Mouse (Mus musculus) erythroblast, embryonic 14.5 days (primary cell): ENCODE data around the gene Nell1. TPM values are rescaled to one million over a fixed set of nuclear protein-coding genes. Genes with fewer than 3 reads are reported as not detected.

ENCODE experiments used
- H3K27me3 ChIP-seq: 2 replicates; pipeline ENCODE4 v1.6.1; 2012; ENCODE audit warnings: inconsistent platforms; ENCODE audit not compliant: control insufficient read depth
- H3K36me3 ChIP-seq: 2 replicates; pipeline ENCODE4 v1.6.1; 2012; ENCODE audit warnings: mild to moderate bottlenecking, inconsistent platforms; ENCODE audit not compliant: control insufficient read depth
- H3K4me1 ChIP-seq: 2 replicates; pipeline ENCODE4 v1.6.1; 2012; ENCODE audit warnings: inconsistent platforms; ENCODE audit not compliant: control insufficient read depth
- H3K4me3 ChIP-seq: replicated peaks from 2 replicates; pipeline ENCODE3; 2012; ENCODE audit warnings: moderate library complexity, mild to moderate bottlenecking, inconsistent platforms
- H3K9me3 ChIP-seq: 2 replicates; pipeline ENCODE4 v1.6.1; 2012; ENCODE audit warnings: low read length, inconsistent platforms, mixed read lengths; ENCODE audit not compliant: control insufficient read depth
- GATA1 ChIP-seq: IDR thresholded peaks from 2 replicates; pipeline ENCODE4 v1.6.1; 2012; ENCODE audit warnings: low read length, inconsistent platforms, mixed read lengths
- TAL1 ChIP-seq: IDR thresholded peaks from 3 replicates; pipeline ENCODE4 v1.6.1; 2012; ENCODE audit warnings: low read length, inconsistent platforms, mixed read lengths
- polyA plus RNA-seq: library from polyadenylated mRNA; stranded (reverse); fragments of >175 nt; gene quantifications from 2 replicates; pipeline ENCODE4 v1.2.3, GENCODE M21; 2012

The Nell1 gene
- polyA plus RNA-seq, 1 experiment: not detected

- no peaks in the 10 kb centered on the region for H3K36me3 ChIP-seq
- H3K4me1 ChIP-seq: no peaks in the 10 kb centered on the region
- TF ChIP-seq GATA1 (no peak), TAL1 (no peak)
- H3K4me3 ChIP-seq: no peak overlapping the region
- no peaks in the 10 kb centered on the region for H3K9me3 ChIP-seq
- H3K27me3 ChIP-seq: no peaks in the 10 kb centered on the region
Measured at GRCm38 (mm10) chr7:50514830-50515229, 540.2 kb downstream of the Nell1 start.

GRCm38 (mm10) chr7:50516681-50517080 is 542.0 kb downstream of the Nell1 start:
- no peaks in the 10 kb centered on the region for H3K9me3 ChIP-seq
- H3K27me3 ChIP-seq: no peaks in the 10 kb centered on the region
- H3K4me1 ChIP-seq: no peaks in the 10 kb centered on the region
- no peaks in the 10 kb centered on the region for H3K36me3 ChIP-seq
- TF ChIP-seq GATA1 (no peak), TAL1 (no peak)
- H3K4me3 ChIP-seq: no peak overlapping the region

GRCm38 (mm10) chr7:50543373-50543772 is 568.7 kb downstream of the Nell1 start:
- Histone ChIP-seq H3K9me3 (peaks cover 8% of the 10 kb centered on the region; the same call in 1 of the 2 replicates), H3K36me3 (no peaks in the 10 kb centered on the region), H3K4me3 (no peak overlapping the region), H3K4me1 (no peaks in the 10 kb centered on the region), H3K27me3 (no peaks in the 10 kb centered on the region)
- TF ChIP-seq GATA1 (no peak), TAL1 (no peak)

GRCm38 (mm10) chr7:50549572-50549971 is 574.9 kb downstream of the Nell1 start:
- Histone ChIP-seq H3K4me1 (no peaks in the 10 kb centered on the region), H3K9me3 (peaks cover 6% of the 10 kb centered on the region; the same call in 1 of the 2 replicates), H3K27me3 (no peaks in the 10 kb centered on the region), H3K4me3 (no peak overlapping the region), H3K36me3 (no peaks in the 10 kb centered on the region)
- TF ChIP-seq GATA1: no peak
- no peak for TF ChIP-seq TAL1

- peaks cover 7% of the 10 kb centered on the region; the same call in 1 of the 2 replicates for H3K9me3 ChIP-seq
- no peaks in the 10 kb centered on the region for H3K4me1 ChIP-seq
- TF ChIP-seq TAL1 (no peak), GATA1 (no peak)
- no peaks in the 10 kb centered on the region for H3K36me3 ChIP-seq
- no peaks in the 10 kb centered on the region for H3K27me3 ChIP-seq
- H3K4me3 ChIP-seq: no peak overlapping the region
Measured at GRCm38 (mm10) chr7:50551426-50551825, 576.8 kb downstream of the Nell1 start.

- no peak overlapping the region for H3K4me3 ChIP-seq
- TF ChIP-seq GATA1 (no peak), TAL1 (no peak)
- no peaks in the 10 kb centered on the region for H3K27me3 ChIP-seq
- no peaks in the 10 kb centered on the region for H3K36me3 ChIP-seq
- H3K9me3 ChIP-seq: peaks cover 7% of the 10 kb centered on the region
- H3K4me1 ChIP-seq: no peaks in the 10 kb centered on the region
Measured at GRCm38 (mm10) chr7:50562708-50563107, 588.0 kb downstream of the Nell1 start.

GRCm38 (mm10) chr7:50573841-50574240 is 599.2 kb downstream of the Nell1 start:
- Histone ChIP-seq H3K27me3 (no peaks in the 10 kb centered on the region), H3K4me1 (no peaks in the 10 kb centered on the region), H3K36me3 (no peaks in the 10 kb centered on the region), H3K9me3 (peaks cover 10% of the 10 kb centered on the region), H3K4me3 (no peak overlapping the region)
- TF ChIP-seq GATA1 (no peak), TAL1 (no peak)

- peaks cover 6% of the 10 kb centered on the region for H3K9me3 ChIP-seq
- no peak overlapping the region for H3K4me3 ChIP-seq
- TF ChIP-seq TAL1: no peak
- TF ChIP-seq GATA1: no peak
- H3K4me1 ChIP-seq: no peaks in the 10 kb centered on the region
- H3K27me3 ChIP-seq: no peaks in the 10 kb centered on the region
- no peaks in the 10 kb centered on the region for H3K36me3 ChIP-seq
Measured at GRCm38 (mm10) chr7:50588642-50589424, 614.2 kb downstream of the Nell1 start.

- no peaks in the 10 kb centered on the region for H3K4me1 ChIP-seq
- H3K4me3 ChIP-seq: no peak within 1 kb of the TSS
- H3K27me3 ChIP-seq: no peaks in the 10 kb centered on the region
- H3K9me3 ChIP-seq: peaks cover 7% of the 10 kb centered on the region
- TF ChIP-seq TAL1 (no peak), GATA1 (no peak)
- no peaks in the 10 kb centered on the region for H3K36me3 ChIP-seq
Measured at GRCm38 (mm10) chr7:50598890-50599289, 624.2 kb downstream of the Nell1 start, which contains the start of gene 4933405O20Rik. TSS of gene 4933405O20Rik (plus strand) at chr7:50599190.
